Mouse (Mus musculus) kidney, adult 2 months (tissue): ENCODE measurements around the gene Ndufs2. TPM values are rescaled to one million over a fixed set of nuclear protein-coding genes. Genes with fewer than 3 reads are reported as not detected.
A peak's percentile ranks its signal among the peaks of the same experiment; 100 is the strongest.

ENCODE experiments used
- DNase-seq: peaks from one replicate; pipeline ENCODE4 v3.0.0; 2021
- H3K27ac ChIP-seq: fragments of 200-500 bp; 2 replicates; pipeline ENCODE4 v1.5.1; 2012; ENCODE audit warnings: low read depth, low read length, control low read depth, inconsistent platforms; ENCODE audit not compliant: insufficient read depth
- H3K27me3 ChIP-seq: fragments of 200-500 bp; replicated peaks from 2 replicates; pipeline ENCODE4 v1.6.1; 2012; ENCODE audit warnings: mild to moderate bottlenecking, moderate library complexity, low read length, inconsistent platforms; ENCODE audit not compliant: control insufficient read depth, insufficient read depth
- H3K36me3 ChIP-seq: fragments of 200-500 bp; 2 replicates; pipeline ENCODE4 v1.6.1; 2012; ENCODE audit warnings: mild to moderate bottlenecking, moderate library complexity, low read length, inconsistent platforms; ENCODE audit not compliant: control insufficient read depth, insufficient read depth
- H3K4me1 ChIP-seq: fragments of 200-500 bp; 2 replicates; pipeline ENCODE4 v1.6.1; 2011; ENCODE audit warnings: low read length; ENCODE audit not compliant: control insufficient read depth, insufficient read depth
- H3K4me3 ChIP-seq: fragments of 200-500 bp; 2 replicates; pipeline ENCODE4 v1.5.1; 2011; ENCODE audit warnings: mild to moderate bottlenecking, low read depth, low read length, control low read depth; ENCODE audit not compliant: insufficient read depth
- CTCF ChIP-seq: fragments of 200-500 bp; conservative IDR thresholded peaks from 2 replicates; pipeline ENCODE4 v1.5.1; 2011; ENCODE audit warnings: low read depth, mild to moderate bottlenecking, control low read depth, low read length, moderate library complexity, mixed read lengths; ENCODE audit not compliant: insufficient read depth, insufficient read length
- POLR2A ChIP-seq: fragments of 200-500 bp; IDR thresholded peaks from one replicate; pipeline ENCODE4 v1.6.1; 2011; ENCODE audit warnings: low read depth, low read length, control low read depth
- WGBS: fragments of 180-500 bp; shearing (Covaris S2); methylation state at CpG from one replicate; pipeline ENCODE4 v1.1.7; 2018; 5-methylcytosine and 5-hydroxymethylcytosine counted together
- polyA plus RNA-seq: library from polyadenylated mRNA; depleted of rRNA; stranded (reverse); fragments of >200 nt; gene quantifications from 2 replicates; pipeline ENCODE4 v1.2.3, GENCODE M21; 2012

Gene Ndufs2
- polyA plus RNA-seq, 1 experiment, result 559 TPM

DNA sequence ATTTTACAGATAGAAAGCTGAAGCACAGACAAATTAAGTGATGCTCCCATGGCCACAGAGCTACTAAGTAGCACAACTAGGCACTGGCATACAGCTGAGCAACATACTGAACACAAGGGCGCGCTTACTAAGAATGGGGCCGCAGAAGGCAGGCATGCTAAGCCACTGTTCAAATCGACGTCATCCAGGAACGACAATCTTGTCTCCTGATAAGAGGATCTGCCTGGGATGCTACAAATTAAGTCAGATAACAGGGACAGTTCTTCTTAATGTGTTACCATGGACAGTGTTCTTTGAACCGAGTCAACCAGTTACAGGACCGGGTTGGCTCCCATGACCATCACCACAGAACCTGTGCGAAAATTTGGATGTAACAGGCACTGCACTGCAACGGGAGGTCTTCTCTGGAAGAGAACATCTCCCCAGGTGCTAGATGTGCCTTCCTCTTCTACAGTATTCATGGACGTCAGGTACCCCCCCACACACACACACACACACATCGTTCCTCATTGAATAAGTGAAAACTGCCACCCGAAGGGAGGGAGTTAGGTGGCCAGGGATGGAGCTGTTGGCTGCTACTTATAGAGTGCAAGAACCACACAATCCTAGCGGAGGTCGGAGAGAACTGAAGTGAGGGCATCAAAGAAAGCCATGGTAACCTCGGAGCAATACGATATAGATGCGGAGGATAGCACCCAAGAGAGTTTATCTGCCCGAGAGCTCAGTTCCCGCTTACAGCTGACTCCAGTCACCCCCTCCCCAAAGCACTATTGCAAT is 56.0 kb downstream of the Ndufs2 start:
- 23% methylated on average over 20 of the region's 20 CpGs for WGBS
- H3K4me3 ChIP-seq, result peak overlapping the region; percentile 51; the same call in 1 of the 2 replicates
- no peak overlapping the region for H3K27ac ChIP-seq
- DNase-seq, result no peak
- no peaks in the 10 kb centered on the region for H3K36me3 ChIP-seq
- H3K4me1 ChIP-seq, result no peaks in the 10 kb centered on the region
- TF ChIP-seq CTCF, result no peak
- TF ChIP-seq POLR2A, result no peak
- H3K27me3 ChIP-seq, result 0 out of 2 replicates have a peak, but pooled peaks cover 3% of the 10 kb centered on the region

DNA sequence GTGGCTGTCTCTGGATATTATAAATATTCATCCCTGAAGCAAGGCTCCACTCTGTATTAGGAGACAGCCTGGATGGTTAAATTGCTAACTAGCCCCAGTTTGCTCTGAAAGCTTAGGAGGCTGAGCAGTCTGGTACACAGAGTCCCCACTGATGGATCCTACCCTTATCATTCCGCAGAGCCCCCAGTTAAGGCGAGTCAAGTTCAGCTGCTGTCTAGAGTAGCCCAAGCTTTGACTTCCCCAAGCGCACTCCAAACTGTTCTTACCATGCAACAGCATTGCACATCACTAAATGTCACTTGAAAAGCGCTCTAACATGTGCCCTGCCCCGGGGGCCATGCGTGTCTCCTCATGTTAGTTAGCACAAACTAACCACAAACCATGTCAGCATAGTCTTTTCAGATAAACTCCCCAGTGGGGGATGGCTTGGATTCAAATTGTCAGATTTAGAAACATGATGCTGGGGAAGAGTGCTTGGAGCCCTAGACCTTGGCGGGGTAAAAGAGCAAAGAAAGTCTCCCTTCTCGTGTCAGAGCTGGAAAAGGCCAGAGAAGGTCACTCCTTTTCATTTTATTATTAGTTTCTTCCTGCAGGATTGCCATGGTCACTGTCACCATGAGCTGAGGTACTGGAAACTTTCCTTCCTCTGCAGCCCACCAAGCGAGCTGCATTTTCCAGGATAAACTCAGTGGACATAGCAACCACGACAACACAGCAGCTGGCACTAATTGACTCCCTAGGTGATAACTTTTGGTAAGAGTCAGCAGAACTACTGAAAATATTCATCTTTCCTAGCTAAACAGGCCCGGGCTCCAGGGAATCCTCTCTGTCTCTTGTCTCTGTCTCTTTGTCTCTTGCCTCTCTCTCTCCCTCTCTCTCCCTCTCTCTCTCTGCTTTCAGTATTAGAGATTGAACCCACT is 57.0 kb downstream of the Ndufs2 start:
- WGBS, result 56% methylated on average over 11 of the region's 11 CpGs
- no peak for DNase-seq
- no peak overlapping the region for H3K4me3 ChIP-seq

DNA sequence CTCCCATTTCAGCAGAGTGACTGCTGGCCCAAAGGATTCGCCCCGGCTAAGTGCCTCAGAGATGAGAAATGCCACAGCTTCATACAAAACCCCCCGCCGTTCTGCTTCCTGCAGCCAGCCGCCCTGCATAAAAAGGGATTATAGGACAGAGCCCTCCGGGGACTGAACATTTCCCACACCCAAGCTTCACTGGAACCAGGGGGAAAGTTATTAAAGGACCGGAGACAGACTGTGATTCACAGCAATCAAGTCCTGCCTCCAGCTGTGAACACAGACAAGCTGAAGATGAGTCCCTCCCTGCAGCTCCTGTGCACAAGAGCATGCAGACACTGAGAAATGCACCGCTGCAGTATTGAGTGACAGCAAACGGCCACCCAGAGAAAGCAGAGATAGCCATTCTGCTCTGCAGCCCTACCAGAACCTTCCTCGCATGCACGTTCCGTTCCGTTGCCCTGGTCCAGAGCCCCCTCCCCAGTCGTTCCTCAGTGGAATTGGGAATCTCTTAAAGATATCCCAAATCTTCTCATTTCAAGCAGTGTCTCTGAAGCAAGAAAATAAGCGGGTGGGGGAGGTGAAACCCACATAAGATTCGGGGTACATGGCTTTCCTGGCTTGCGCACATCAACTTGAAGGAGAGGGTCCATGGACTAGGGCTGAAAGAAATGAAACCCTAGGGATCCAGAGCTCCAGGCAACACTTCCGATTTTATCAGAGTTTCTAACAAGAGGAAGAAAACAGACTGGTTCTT is 57.9 kb downstream of the Ndufs2 start:
- Histone ChIP-seq H3K36me3 (no peaks in the 10 kb centered on the region), H3K27ac (no peak overlapping the region), H3K27me3 (0 out of 2 replicates have a peak, but pooled peaks cover 3% of the 10 kb centered on the region), H3K4me1 (peaks cover 2% of the 10 kb centered on the region; the same call in 1 of the 2 replicates), H3K4me3 (peak overlapping the region; percentile 13; the same call in 1 of the 2 replicates)
- no peak for DNase-seq
- WGBS, result 12% methylated on average over 18 of the region's 18 CpGs
- no peak for TF ChIP-seq CTCF
- TF ChIP-seq POLR2A, result no peak

More for the DNA sequence above, 57.0 kb downstream of the Ndufs2 start:
- Histone ChIP-seq H3K27me3 (0 out of 2 replicates have a peak, but pooled peaks cover 3% of the 10 kb centered on the region), H3K36me3 (no peaks in the 10 kb centered on the region), H3K27ac (no peak overlapping the region), H3K4me1 (peaks cover 2% of the 10 kb centered on the region; the same call in 1 of the 2 replicates)
- TF ChIP-seq POLR2A (no peak), CTCF (no peak)

DNA sequence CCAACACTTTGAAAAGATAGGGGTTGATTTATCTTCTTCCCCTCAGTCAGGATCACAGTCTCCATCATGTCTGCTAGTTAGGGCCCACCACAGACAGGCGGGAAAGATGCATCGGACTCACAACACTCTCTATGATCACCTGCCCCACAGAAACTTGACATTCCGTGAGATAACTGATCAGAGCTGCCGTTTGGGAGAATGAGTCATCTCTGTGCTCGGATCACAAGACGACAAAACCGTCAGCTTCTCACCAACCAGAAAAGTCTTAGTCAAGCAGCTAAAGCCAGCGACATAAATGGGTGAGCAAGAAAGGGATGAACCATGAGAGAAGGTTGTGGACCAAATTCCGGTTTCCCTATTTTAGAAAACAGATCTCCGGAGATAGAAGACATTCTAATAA is 58.9 kb downstream of the Ndufs2 start:
- 55% methylated on average over 10 of the region's 10 CpGs for whole genome bisulfite sequencing
- no peaks in the 10 kb centered on the region for H3K36me3 ChIP-seq
- H3K27ac ChIP-seq, result no peak overlapping the region
- H3K4me1 ChIP-seq, result peaks cover 2% of the 10 kb centered on the region; the same call in 1 of the 2 replicates
- H3K27me3 ChIP-seq, result 0 out of 2 replicates have a peak, but pooled peaks cover 3% of the 10 kb centered on the region
- no peak for DNase-seq
- H3K4me3 ChIP-seq, result no peak overlapping the region
- no peak for TF ChIP-seq POLR2A
- no peak for TF ChIP-seq CTCF

DNA sequence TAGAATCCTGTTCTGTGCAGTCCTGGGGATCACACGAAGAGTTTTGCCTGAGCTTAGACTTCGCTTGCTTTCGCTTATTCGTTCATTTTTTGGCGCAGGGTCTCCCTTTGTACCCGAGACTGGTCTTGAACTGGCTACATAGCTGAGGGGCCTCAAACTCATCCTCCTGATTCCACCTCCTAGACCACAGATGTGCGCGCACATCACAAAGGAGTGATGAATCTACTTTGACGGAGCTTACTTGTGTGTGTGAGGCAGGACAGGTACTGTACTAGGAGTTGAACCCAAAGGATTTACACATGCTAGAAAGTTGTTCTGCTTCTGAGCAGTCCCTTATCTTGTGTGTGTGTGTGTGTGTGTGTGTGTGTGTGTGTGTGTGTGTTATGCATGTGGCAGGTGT is 60.4 kb downstream of the Ndufs2 start:
- Histone ChIP-seq H3K36me3 (no peaks in the 10 kb centered on the region), H3K4me3 (no peak overlapping the region), H3K27ac (no peak overlapping the region), H3K27me3 (0 out of 2 replicates have a peak, but pooled peaks cover under 1% of the 10 kb centered on the region), H3K4me1 (peaks cover 2% of the 10 kb centered on the region; the same call in 1 of the 2 replicates)
- no peak for DNase-seq
- 97% methylated on average over 9 of the region's 9 CpGs for WGBS
- TF ChIP-seq CTCF (no peak), POLR2A (no peak)

DNA sequence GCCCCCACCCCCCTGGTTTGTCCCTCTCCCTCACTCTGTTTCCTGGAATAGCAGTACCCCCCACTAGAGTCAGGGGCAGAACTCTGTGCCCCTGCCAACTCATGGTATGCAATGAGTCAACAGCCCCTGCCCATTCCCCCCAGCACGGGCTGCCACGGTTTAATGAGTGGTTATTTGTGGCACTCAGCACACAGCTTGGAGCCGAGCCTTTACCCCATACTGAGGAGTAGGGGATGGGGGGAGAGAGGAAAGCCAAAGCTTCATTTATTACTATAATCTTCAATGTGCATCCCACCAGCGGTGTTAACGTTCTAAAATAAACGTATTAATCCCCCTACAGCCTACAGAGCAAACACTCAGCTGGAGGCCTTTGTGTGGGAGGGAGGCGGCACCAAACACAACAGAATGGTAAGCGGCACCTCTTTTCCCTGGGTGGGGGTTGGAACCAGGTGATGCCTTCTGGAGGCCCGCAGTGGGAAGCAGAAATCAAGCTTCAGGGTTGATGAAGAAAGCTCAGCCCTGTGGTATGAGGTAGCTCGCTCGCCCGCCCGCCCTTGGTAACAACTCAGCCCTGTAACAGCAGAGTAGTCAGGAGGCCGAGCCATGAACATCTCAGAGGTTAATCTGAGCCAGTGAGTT is 61.6 kb downstream of the Ndufs2 start:
- Histone ChIP-seq H3K36me3 (no peaks in the 10 kb centered on the region), H3K4me3 (no peak overlapping the region), H3K4me1 (peaks cover 2% of the 10 kb centered on the region; the same call in 1 of the 2 replicates), H3K27me3 (no peaks in the 10 kb centered on the region), H3K27ac (no peak overlapping the region)
- DNase-seq, result no peak
- 68% methylated on average over 14 of the region's 14 CpGs for WGBS
- TF ChIP-seq CTCF, result no peak
- no peak for TF ChIP-seq POLR2A
